In genomic region chr17:78272713-78273483, GRCm38 (mm10) we compare ENCODE assay signal across 11 mouse cellular contexts.
DNase-seq lines count a peak whose midpoint lies in the region; ATAC-seq and TF ChIP-seq lines count a peak whose summit lies in the region.
"Had no signal": no experiment of that assay in that cellular context is flagged by ENCODE, and none has a peak within 500 bp of the region (broad histone marks: within the 10 kb centered on the region; RNA-seq: fewer than 3 reads in every experiment).

No protein-coding gene starts in this region.

- H3K36me3 ChIP-seq in hindbrain, embryonic 13.5 days: no peaks in the 10 kb centered on the region
- no peaks in the 10 kb centered on the region for H3K36me3 ChIP-seq in hindbrain, postnatal 0 days (ENCODE audit: insufficient read depth, low read length)
- no peaks in the 10 kb centered on the region for H3K36me3 ChIP-seq in embryonic facial prominence, embryonic 12.5 days
- no peaks in the 10 kb centered on the region for H3K36me3 ChIP-seq in kidney, embryonic 15.5 days

- H3K4me1 ChIP-seq in hindbrain, embryonic 13.5 days (replicated peaks): peaks cover 37% of the 10 kb centered on the region
- 0 out of 2 replicates have a peak, but pooled peaks cover 6% of the 10 kb centered on the region for H3K4me1 ChIP-seq in hindbrain, postnatal 0 days (ENCODE audit: insufficient read depth, low read length)
- H3K4me1 ChIP-seq in embryonic facial prominence, embryonic 12.5 days: peaks cover 21% of the 10 kb centered on the region
- peaks cover 23% of the 10 kb centered on the region for H3K4me1 ChIP-seq in kidney, embryonic 15.5 days

- WGBS in hindbrain, embryonic 13.5 days: 58% methylated on average over 8 of the region's 8 CpGs
- 50% methylated on average over 8 of the region's 8 CpGs for WGBS in hindbrain, postnatal 0 days
- WGBS in embryonic facial prominence, embryonic 12.5 days: 40% methylated on average over 8 of the region's 8 CpGs
- 67% methylated on average over 8 of the region's 8 CpGs for WGBS in kidney, embryonic 15.5 days

- H3K9me3 ChIP-seq in hindbrain, embryonic 13.5 days: no peaks in the 10 kb centered on the region
- H3K9me3 ChIP-seq in hindbrain, postnatal 0 days (ENCODE audit: low read length): no peaks in the 10 kb centered on the region
- H3K9me3 ChIP-seq in embryonic facial prominence, embryonic 12.5 days: no peaks in the 10 kb centered on the region
- H3K9me3 ChIP-seq in kidney, embryonic 15.5 days (replicated peaks): no peaks in the 10 kb centered on the region

- H3K4me2 ChIP-seq in hindbrain, embryonic 13.5 days: no peak overlapping the region
- no peak overlapping the region for H3K4me2 ChIP-seq in hindbrain, postnatal 0 days (ENCODE audit: low read depth, low read length)
- no peak overlapping the region for H3K4me2 ChIP-seq in embryonic facial prominence, embryonic 12.5 days (replicated peaks)
- H3K4me2 ChIP-seq in kidney, embryonic 15.5 days: no peak overlapping the region

- H3K27ac ChIP-seq in hindbrain, embryonic 13.5 days: peak overlapping the region; percentile 14; the same call in 1 of the 2 replicates
- no peak overlapping the region for H3K27ac ChIP-seq in hindbrain, postnatal 0 days
- peak overlapping the region; percentile 65 for H3K27ac ChIP-seq in embryonic facial prominence, embryonic 12.5 days
- H3K27ac ChIP-seq in kidney, embryonic 15.5 days: peak overlapping the region; percentile 46

- no peak for TF ChIP-seq CTCF in hindbrain, postnatal 0 days (IDR thresholded peaks at IDR 0.05; ENCODE audit: low read depth)

- no peaks in the 10 kb centered on the region for H3K27me3 ChIP-seq in hindbrain, embryonic 13.5 days
- no peaks in the 10 kb centered on the region for H3K27me3 ChIP-seq in hindbrain, postnatal 0 days (ENCODE audit: insufficient read depth, low read length)
- H3K27me3 ChIP-seq in embryonic facial prominence, embryonic 12.5 days: no peaks in the 10 kb centered on the region
- H3K27me3 ChIP-seq in kidney, embryonic 15.5 days: no peaks in the 10 kb centered on the region

- no peak overlapping the region for H3K4me3 ChIP-seq in hindbrain, embryonic 13.5 days
- H3K4me3 ChIP-seq in hindbrain, postnatal 0 days (ENCODE audit: low read length): no peak overlapping the region
- no peak overlapping the region for H3K4me3 ChIP-seq in embryonic facial prominence, embryonic 12.5 days
- no peak overlapping the region for H3K4me3 ChIP-seq in kidney, embryonic 15.5 days (replicated peaks)

- H3K9ac ChIP-seq in hindbrain, embryonic 13.5 days: no peak overlapping the region
- no peak overlapping the region for H3K9ac ChIP-seq in hindbrain, postnatal 0 days (replicated peaks; ENCODE audit: low read length)
- H3K9ac ChIP-seq in embryonic facial prominence, embryonic 12.5 days: no peak overlapping the region
- H3K9ac ChIP-seq in kidney, embryonic 15.5 days: no peak overlapping the region

- no peak for ATAC-seq in hindbrain, embryonic 13.5 days (ENCODE audit: low FRiP score)
- no peak for ATAC-seq in hindbrain, postnatal 0 days
- 0 out of 2 replicates have a peak, but pooled peaks have one; percentile 52 for ATAC-seq in embryonic facial prominence, embryonic 12.5 days (ENCODE audit: insufficient number of reproducible peaks, insufficient read depth, low FRiP score, low TSS enrichment)
- ATAC-seq in kidney, embryonic 15.5 days (replicated peaks; ENCODE audit: low FRiP score): no peak

- DNase-seq in hindbrain, postnatal 0 days (ENCODE audit: low spot score): no peak
- peak; percentile 66 for DNase-seq in 3T3-L1 (ENCODE audit: low read depth, low spot score)
- DNase-seq in urinary bladder, postnatal 4 days (ENCODE audit: low spot score in 2 of 2): no peak
- no peak for DNase-seq in urinary bladder, adult 2 months (ENCODE audit: low spot score)
- no peak for DNase-seq in frontal cortex, postnatal 25 days (ENCODE audit: low spot score in 2 of 2)
- DNase-seq: gastrocnemius, postnatal 14 days; layer of hippocampus, postnatal 36 days; thymus, adult 2 months had no signal
